Mouse (Mus musculus): ENCODE data around the gene Eci3. TPM values are rescaled to one million over a fixed set of nuclear protein-coding genes. Genes with fewer than 3 reads are reported as not detected.

Gene Eci3
- 0.23 and 0.46 TPM in 2 replicates for polyA plus RNA-seq (2015; fragmentation: Nextera tagmentation; extraction: Ambion mirVana)

GRCm38 (mm10) chr13:34963511-34964397 lies at the start of gene Eci3:
Eci3 (minus strand) TSS chr13:34963810.
- ATAC-seq, result peak; percentile 56
- DNase-seq (ENCODE audit: low spot score), result peak; percentile 49
- 2% methylated on average over 32 of the region's 32 CpGs for WGBS

GRCm38 (mm10) chr13:34995925-34996324 lies 32.3 kb upstream of the Eci3 start:
- H3K27me3 ChIP-seq (replicated peaks; ENCODE audit: insufficient read depth, low read length), result no peaks in the 10 kb centered on the region
- H3K4me1 ChIP-seq (ENCODE audit: insufficient read depth, low read depth, low read length), result peaks cover 2% of the 10 kb centered on the region; the same call in 1 of the 2 replicates
- DNase-seq (ENCODE audit: low spot score) (peak; percentile 45), ATAC-seq (no peak)
- H3K27ac ChIP-seq (ENCODE audit: low read length), result no peak overlapping the region
- no peak overlapping the region for H3K4me2 ChIP-seq (replicated peaks; ENCODE audit: low read depth, low read length)
- H3K36me3 ChIP-seq (ENCODE audit: insufficient read depth, low read length), result no peaks in the 10 kb centered on the region
- 36% methylated on average over 2 of the region's 2 CpGs for WGBS
- peak; percentile 52 for TF ChIP-seq EP300 (IDR thresholded peaks at IDR 0.05)
- no peak for TF ChIP-seq CTCF (IDR thresholded peaks at IDR 0.05)
- H3K9ac ChIP-seq (replicated peaks; ENCODE audit: low read depth), result no peak overlapping the region
- H3K4me3 ChIP-seq (ENCODE audit: low read depth, low read length), result no peak overlapping the region
- no peaks in the 10 kb centered on the region for H3K9me3 ChIP-seq (ENCODE audit: low read length)

More at GRCm38 (mm10) chr13:34963511-34964397, at the start of gene Eci3:
- no peaks in the 10 kb centered on the region for H3K9me3 ChIP-seq (ENCODE audit: low read length)
- TF ChIP-seq CTCF (IDR thresholded peaks at IDR 0.05) (no peak), EP300 (IDR thresholded peaks at IDR 0.05) (no peak)
- peak within 1 kb of the TSS; percentile 69 for H3K4me2 ChIP-seq (replicated peaks; ENCODE audit: low read depth, low read length)
- peak within 1 kb of the TSS; percentile 37 for H3K4me3 ChIP-seq (ENCODE audit: low read depth, low read length)
- H3K27me3 ChIP-seq (replicated peaks; ENCODE audit: insufficient read depth, low read length), result no peaks in the 10 kb centered on the region
- H3K4me1 ChIP-seq (ENCODE audit: insufficient read depth, low read depth, low read length), result peaks cover 3% of the 10 kb centered on the region; the same call in 1 of the 2 replicates
- no peak within 1 kb of the TSS for H3K27ac ChIP-seq (ENCODE audit: low read length)
- no peaks in the 10 kb centered on the region for H3K36me3 ChIP-seq (ENCODE audit: insufficient read depth, low read length)
- H3K9ac ChIP-seq (replicated peaks; ENCODE audit: low read depth), result 0 out of 2 replicates have a peak within 1 kb of the TSS, but pooled peaks have one; percentile 16

- TF ChIP-seq CTCF (IDR thresholded peaks at IDR 0.05) (no peak), EP300 (IDR thresholded peaks at IDR 0.05) (peak; percentile 87)
- under 1% methylated on average over 33 of the region's 33 CpGs for WGBS
- peak overlapping the region; percentile 96 for H3K27ac ChIP-seq (ENCODE audit: low read length)
- H3K27me3 ChIP-seq (replicated peaks; ENCODE audit: insufficient read depth, low read length), result no peaks in the 10 kb centered on the region
- H3K4me2 ChIP-seq (replicated peaks; ENCODE audit: low read depth, low read length), result peak overlapping the region; percentile 71
- DNase-seq (ENCODE audit: low spot score) (peak; percentile 99), ATAC-seq (peak; percentile 98)
- H3K4me1 ChIP-seq (ENCODE audit: insufficient read depth, low read depth, low read length), result peaks cover 2% of the 10 kb centered on the region; the same call in 1 of the 2 replicates
- peak overlapping the region; percentile 63 for H3K4me3 ChIP-seq (ENCODE audit: low read depth, low read length)
- H3K36me3 ChIP-seq (ENCODE audit: insufficient read depth, low read length), result no peaks in the 10 kb centered on the region
- H3K9ac ChIP-seq (replicated peaks; ENCODE audit: low read depth), result peak overlapping the region; percentile 90
- H3K9me3 ChIP-seq (ENCODE audit: low read length), result no peaks in the 10 kb centered on the region
Measured at GRCm38 (mm10) chr13:34993983-34994811, 30.6 kb upstream of the Eci3 start.

- WGBS, result under 1% methylated on average over 22 of the region's 22 CpGs
- DNase-seq (ENCODE audit: low spot score), result no peak
Measured at GRCm38 (mm10) chr13:34993595-34993982, 30.0 kb upstream of the Eci3 start.

GRCm38 (mm10) chr13:34993085-34993484 lies 29.5 kb upstream of the Eci3 start:
- peak; percentile 12 for DNase-seq (ENCODE audit: low spot score)
- WGBS, result 48% methylated on average over 4 of the region's 4 CpGs
- Histone ChIP-seq H3K9ac (replicated peaks; ENCODE audit: low read depth) (peak overlapping the region; percentile 90; the same call in 1 of the 2 replicates), H3K27me3 (replicated peaks; ENCODE audit: insufficient read depth, low read length) (no peaks in the 10 kb centered on the region), H3K9me3 (ENCODE audit: low read length) (no peaks in the 10 kb centered on the region), H3K36me3 (ENCODE audit: insufficient read depth, low read length) (peaks cover 7% of the 10 kb centered on the region; the same call in 1 of the 2 replicates), H3K4me3 (ENCODE audit: low read depth, low read length) (peak overlapping the region; percentile 63), H3K27ac (ENCODE audit: low read length) (peak overlapping the region; percentile 96), H3K4me2 (replicated peaks; ENCODE audit: low read depth, low read length) (peak overlapping the region; percentile 71), H3K4me1 (ENCODE audit: insufficient read depth, low read depth, low read length) (peaks cover 2% of the 10 kb centered on the region; the same call in 1 of the 2 replicates)
- no peak for ATAC-seq
- no peak for TF ChIP-seq CTCF (IDR thresholded peaks at IDR 0.05)
- TF ChIP-seq EP300 (IDR thresholded peaks at IDR 0.05), result no peak

More at GRCm38 (mm10) chr13:34993595-34993982, 30.0 kb upstream of the Eci3 start:
- Histone ChIP-seq H3K27ac (ENCODE audit: low read length) (peak overlapping the region; percentile 96), H3K4me1 (ENCODE audit: insufficient read depth, low read depth, low read length) (peaks cover 2% of the 10 kb centered on the region; the same call in 1 of the 2 replicates), H3K4me3 (ENCODE audit: low read depth, low read length) (peak overlapping the region; percentile 63), H3K36me3 (ENCODE audit: insufficient read depth, low read length) (0 out of 2 replicates have a peak, but pooled peaks cover 4% of the 10 kb centered on the region), H3K9ac (replicated peaks; ENCODE audit: low read depth) (peak overlapping the region; percentile 90), H3K27me3 (replicated peaks; ENCODE audit: insufficient read depth, low read length) (no peaks in the 10 kb centered on the region), H3K9me3 (ENCODE audit: low read length) (no peaks in the 10 kb centered on the region), H3K4me2 (replicated peaks; ENCODE audit: low read depth, low read length) (peak overlapping the region; percentile 71)
- peak; percentile 42 for ATAC-seq
- no peak for TF ChIP-seq CTCF (IDR thresholded peaks at IDR 0.05)
- TF ChIP-seq EP300 (IDR thresholded peaks at IDR 0.05), result no peak

Data from lung, postnatal 0 days (tissue).